Mouse (Mus musculus): ENCODE measurements around the gene Ica1.
A peak's percentile ranks its signal among the peaks of the same experiment; 100 is the strongest.

Gene Ica1

DNA sequence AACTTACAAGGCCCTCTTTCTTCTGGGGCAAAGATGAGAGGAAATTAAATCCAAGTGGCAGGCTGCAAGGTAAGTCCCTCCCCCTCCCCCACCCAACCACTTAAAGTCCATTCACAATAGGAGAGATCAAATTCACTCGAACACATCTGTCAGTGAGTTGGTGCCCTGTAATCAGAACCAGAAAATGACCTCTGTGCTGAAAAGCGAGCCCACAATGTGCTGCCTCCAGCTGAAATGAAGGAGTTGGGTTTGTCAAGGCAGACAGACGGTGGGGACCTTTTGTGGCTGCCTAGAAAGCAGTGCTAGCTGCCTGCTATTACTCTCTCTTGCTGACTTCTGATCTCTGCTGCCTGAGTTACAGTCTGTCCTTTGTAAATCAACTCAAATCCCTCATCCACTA lies 35.8 kb downstream of the Ica1 start:
- DNase-seq (ENCODE audit: low spot score) = no peak

GRCm38 (mm10) chr6:8741659-8742058 lies 36.6 kb downstream of the Ica1 start:
- no peak for DNase-seq (ENCODE audit: low spot score)

GRCm38 (mm10) chr6:8740092-8740491 lies 38.2 kb downstream of the Ica1 start:
- no peak for DNase-seq (ENCODE audit: low spot score)

- DNase-seq (ENCODE audit: low spot score) = no peak
Observed at GRCm38 (mm10) chr6:8738396-8738795, 39.9 kb downstream of the Ica1 start.

- no peak for DNase-seq (ENCODE audit: low spot score)
Observed at GRCm38 (mm10) chr6:8736493-8736820, 41.8 kb downstream of the Ica1 start.

GRCm38 (mm10) chr6:8735657-8736492 lies 42.4 kb downstream of the Ica1 start:
- peak; percentile 64 for DNase-seq (ENCODE audit: low spot score)

- DNase-seq (ENCODE audit: low spot score) = no peak
Observed at GRCm38 (mm10) chr6:8735044-8735443, 43.2 kb downstream of the Ica1 start.

DNA sequence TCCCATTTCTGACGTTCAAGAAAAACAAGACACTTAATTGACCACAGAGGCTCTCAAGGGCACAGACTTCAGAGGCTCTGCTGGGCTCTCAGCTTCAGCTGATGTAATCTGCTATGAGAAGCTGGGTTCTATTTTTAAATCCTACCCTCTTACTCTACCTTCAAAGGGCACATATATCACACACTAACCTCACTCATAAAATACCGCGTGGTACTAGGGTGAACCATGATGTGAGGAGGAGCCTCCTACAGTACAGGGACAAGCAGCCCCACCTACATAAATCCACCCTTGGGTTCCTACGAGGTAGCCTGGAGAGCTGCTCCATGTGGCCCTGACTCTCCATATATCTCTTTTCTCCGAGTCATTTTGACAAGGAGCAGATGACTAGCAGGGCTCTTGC lies 45.8 kb downstream of the Ica1 start:
- DNase-seq (ENCODE audit: low spot score) = peak; percentile 46

- DNase-seq (ENCODE audit: low spot score) = no peak
Observed at GRCm38 (mm10) chr6:8731656-8732191, 46.6 kb downstream of the Ica1 start.

DNA sequence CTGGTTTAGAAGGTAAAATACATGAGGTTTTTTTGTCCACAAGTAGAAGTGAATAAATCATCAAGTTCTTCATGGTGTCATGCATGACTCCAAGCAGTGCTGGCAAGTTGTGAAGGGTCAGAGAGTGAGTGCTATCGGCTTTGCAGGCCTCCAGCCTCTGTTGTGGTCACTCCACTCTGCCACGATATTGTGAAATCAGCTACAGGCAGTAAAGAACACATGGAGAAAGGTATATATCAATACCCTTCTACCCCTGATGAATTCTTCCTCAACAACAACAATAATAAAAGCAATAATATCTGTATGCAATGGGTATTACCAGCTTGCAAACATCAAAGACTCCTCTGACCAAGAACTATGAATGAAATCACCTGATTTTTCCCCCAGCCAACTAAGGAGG lies 47.9 kb downstream of the Ica1 start:
- DNase-seq (ENCODE audit: low spot score) = no peak

DNA sequence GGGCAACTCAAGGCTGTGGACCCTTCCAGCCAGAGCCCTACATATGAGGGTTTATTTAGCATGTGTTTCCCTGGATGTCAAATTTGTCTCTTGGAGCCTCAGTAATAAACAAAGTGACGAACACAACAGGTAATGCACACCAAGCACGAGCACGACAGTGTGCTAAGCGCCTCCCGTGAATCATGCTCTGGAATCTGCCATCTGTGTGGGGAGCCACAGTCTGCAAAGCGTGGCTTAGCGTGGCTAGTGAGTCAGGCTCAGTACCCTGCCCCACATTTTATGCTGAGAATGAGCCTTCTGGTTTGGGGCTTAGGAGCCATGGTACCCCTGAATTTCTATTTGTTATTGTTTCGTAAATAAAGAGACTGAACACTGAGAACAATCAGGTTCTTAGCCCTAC lies 50.5 kb downstream of the Ica1 start:
- DNase-seq (ENCODE audit: low spot score) = no peak

GRCm38 (mm10) chr6:8725610-8726009 lies 52.7 kb downstream of the Ica1 start:
- no peak for DNase-seq (ENCODE audit: low spot score)

DNA sequence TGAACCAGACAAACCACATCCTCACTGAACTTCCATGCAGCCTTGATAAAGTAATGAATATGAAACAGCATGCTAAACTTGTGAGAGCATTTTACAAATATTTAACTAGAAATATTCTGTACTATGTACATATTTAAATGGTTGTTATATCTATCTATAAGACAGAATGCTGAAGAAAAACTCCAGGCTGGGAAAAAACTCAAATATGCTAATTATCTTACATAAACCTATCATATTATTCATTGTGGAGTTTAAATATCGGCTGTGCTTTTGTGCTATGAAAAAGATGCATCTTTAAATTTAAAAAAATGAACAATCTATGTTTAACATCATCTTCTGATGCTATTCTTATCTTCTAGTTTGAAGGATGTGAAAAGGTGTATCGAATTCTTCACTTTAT lies 58.6 kb downstream of the Ica1 start:
- no peak for DNase-seq (ENCODE audit: low spot score)

- DNase-seq (ENCODE audit: low spot score) = no peak
Observed at GRCm38 (mm10) chr6:8717967-8718366, 60.3 kb downstream of the Ica1 start.

DNA sequence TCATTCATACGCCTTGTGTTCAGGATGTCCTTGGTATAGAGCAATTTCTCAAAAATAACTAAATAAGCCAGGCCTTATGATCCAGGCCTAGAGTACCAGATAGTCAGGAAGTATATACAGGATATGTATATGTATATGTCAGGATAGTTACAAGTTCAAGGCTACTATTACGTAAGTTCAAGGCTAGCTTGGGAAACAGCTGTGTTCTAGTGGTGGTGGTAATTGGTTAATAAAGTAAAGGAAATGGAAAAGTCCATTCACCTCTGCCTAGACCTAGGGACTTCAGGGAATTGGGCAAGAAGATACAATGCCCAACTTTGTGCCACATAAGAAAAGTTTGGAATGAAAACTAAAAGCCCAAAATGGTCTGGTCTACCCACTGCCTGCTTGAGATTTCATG lies 61.7 kb downstream of the Ica1 start:
- no peak for DNase-seq (ENCODE audit: low spot score)

DNA sequence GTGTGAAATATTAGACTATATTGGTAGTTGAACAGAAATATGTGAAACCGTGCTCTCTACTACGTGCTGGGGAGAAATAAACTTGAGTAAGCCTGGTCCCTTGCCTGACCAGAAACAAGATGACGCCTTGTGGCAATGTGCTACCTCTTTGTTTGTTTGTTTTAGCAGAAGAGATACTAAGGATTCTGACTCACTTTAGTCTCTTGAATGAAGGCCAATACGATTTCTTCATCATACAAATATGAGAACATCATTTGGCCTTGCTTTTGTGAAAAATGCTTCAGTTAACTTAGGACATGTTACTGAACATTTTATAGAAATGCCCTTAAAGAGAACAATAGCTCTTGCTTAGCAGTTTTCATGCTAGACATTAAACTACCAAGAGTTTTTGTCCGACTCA lies 67.0 kb downstream of the Ica1 start:
- no peak for DNase-seq (ENCODE audit: low spot score)

DNA sequence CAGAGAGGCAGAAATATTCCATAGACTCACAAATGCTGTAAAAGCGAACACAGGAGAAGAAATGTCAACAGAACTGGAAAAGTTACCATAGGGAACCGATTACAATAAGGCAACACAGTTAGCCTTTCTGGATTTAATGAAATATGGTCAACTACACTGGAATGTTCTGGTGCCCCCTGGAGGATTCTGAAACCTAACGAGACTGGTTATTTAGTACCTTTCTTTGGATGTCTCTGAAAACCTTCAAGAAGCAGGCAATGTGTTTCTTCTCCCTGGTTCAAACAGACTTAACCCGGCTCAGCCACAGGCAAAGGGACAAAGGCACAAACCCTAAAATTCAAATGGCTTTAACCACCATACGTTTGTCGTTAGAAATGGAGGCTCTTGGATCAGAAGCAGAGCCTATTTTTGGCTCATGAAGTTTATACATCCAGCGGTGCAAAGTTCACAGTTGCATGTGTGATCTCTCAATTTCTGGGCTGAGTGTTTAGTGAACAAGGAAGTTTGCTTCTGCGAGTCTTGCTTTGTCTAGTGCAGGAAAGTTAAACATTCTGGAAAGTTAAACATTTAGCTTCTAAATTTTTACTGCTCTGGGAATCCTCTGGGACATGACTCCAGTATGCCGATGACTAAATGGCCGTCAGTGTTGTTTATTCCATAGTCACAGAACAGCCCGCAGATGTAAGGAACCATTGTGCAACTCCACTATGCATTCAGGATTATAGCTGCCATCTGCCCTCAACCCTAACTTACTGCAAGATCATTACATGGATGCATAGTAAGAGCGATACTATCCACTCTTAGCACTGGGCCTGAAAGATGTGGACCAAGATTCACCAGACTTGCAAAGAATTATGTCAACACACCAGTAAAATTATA lies 83.4 kb downstream of the Ica1 start:
- DNase-seq (ENCODE audit: low spot score) = no peak

- no peak for DNase-seq (ENCODE audit: low spot score)
Observed at GRCm38 (mm10) chr6:8693926-8694635, 84.2 kb downstream of the Ica1 start.

DNA sequence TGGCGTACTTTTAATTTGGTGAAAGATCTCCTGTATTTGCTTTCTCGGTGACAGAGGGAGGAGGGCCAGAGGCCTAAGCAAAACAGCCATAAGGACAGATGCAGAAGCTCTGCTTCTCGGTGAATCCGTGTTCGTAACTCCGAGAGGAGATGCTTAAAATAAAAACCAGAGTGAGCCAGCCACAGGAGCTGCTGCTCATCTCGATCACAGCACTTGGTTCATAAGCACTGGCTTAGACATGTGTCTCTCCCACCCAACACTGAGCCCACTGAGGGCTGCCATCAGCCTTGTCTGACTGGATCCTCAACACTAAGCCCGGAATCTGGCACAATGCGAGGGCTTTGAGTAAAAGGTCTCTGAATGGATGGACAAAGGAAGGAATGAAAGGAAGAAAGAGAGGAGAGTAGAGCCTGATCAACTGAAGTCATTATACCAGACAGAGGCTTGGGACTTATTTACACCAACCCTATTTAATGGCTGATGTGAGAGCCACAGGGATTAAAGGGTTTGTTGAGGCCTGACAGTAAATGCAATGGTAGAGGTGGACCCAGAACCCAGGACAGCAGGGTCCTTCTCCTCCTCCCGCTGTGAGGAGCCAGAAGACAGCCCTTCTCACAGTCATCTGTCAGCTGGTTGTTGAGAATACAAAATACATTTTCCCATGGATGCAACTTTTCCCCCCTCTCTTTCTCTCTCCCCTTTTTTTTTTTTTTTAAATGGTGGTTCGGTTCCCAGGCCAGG lies 85.0 kb downstream of the Ica1 start:
- DNase-seq (ENCODE audit: low spot score) = no peak

GRCm38 (mm10) chr6:8691199-8691975 lies 86.9 kb downstream of the Ica1 start:
- DNase-seq (ENCODE audit: low spot score) = no peak

DNA sequence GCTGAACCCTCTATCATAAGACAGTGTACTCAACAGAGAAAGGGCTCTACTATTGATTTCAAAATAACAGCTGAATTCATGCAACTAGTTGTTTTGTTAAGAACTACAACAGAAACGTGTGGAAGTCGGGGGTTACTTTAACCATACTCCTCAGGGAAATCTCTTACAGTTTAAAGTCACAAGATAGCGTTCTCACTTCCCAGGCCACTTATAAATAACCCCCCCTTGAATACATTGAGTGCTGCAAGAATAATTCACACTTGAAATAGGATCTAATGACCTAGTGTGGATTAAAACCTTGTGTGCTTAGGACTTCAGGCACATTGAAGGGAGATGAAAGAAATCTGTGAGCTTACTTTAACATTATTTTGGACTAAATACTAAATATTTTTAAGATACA lies 87.8 kb downstream of the Ica1 start:
- DNase-seq (ENCODE audit: low spot score) = no peak
